Mouse (Mus musculus): ENCODE measurements around the gene Gm2696. TPM values are rescaled to one million over a fixed set of nuclear protein-coding genes. Genes with fewer than 3 reads are reported as not detected.

The Gm2696 gene
- polyA plus RNA-seq, 1 experiment from 2014 or later = not detected

DNA sequence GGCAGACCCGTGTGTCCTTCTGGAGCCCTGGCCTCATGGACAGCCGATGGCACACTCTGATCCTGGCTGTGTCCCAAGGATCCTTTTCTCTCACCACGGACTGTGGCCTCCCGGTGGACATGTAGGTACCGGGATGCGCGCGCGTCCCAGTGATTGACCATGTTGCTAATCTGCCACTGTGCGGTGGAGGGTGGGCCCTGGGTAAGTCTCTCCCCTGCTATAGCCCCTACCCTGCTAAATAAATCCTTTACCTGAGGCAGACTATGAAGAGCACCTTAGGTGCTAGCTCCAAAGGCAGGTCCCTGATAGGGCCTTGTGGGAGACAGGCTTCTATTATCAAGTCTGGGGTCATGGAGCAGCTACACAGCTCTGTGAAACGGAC, 50.3 kb downstream of the Gm2696 start:
- DNase-seq (ENCODE audit: low spot score) (peak; percentile 2), ATAC-seq (ENCODE audit: low FRiP score) (0 out of 2 replicates have a peak, but pooled peaks have one; percentile 40)
- H3K27ac ChIP-seq (ENCODE audit: low read depth, low read length) = no peak overlapping the region
- no peaks in the 10 kb centered on the region for H3K27me3 ChIP-seq (ENCODE audit: control insufficient read depth, insufficient read depth, low read length)
- H3K9ac ChIP-seq (ENCODE audit: low read depth, low read length) = no peak overlapping the region
- H3K36me3 ChIP-seq (ENCODE audit: control insufficient read depth, insufficient read depth, low read length) = no peaks in the 10 kb centered on the region
- H3K4me3 ChIP-seq (ENCODE audit: low read depth, low read length) = peak overlapping the region; percentile 19; the same call in 1 of the 2 replicates
- peak overlapping the region; percentile 6 for H3K4me2 ChIP-seq (replicated peaks; ENCODE audit: low read depth, low read length)
- no peaks in the 10 kb centered on the region for H3K4me1 ChIP-seq (replicated peaks; ENCODE audit: control insufficient read depth, insufficient read depth, low read length)
- no peaks in the 10 kb centered on the region for H3K9me3 ChIP-seq (ENCODE audit: control insufficient read depth, low read length)
- WGBS = 34% methylated on average over 11 of the region's 11 CpGs

DNA sequence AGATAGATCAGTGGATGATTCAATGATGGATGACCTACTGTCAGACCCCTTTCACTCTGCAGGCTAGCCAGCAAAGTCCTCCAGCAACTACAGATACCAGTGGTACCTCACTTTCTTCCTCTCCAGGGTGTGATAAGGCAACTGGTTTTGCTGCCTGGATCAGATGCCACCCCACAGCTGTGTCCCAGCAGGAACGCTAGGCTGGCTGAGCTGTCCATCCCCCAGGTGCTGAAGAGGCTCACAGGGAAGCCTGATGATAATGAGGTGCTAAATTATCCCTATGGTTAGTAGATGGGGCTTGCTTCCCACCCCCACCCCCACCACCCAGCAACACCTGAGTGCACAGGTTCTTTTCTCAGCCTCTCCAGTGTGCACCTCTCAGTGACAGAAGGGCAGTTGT, 53.1 kb downstream of the Gm2696 start:
- no peak for DNase-seq (ENCODE audit: low spot score)

GRCm38 (mm10) chr10:77869651-77870050, 55.2 kb downstream of the Gm2696 start:
- H3K9me3 ChIP-seq (ENCODE audit: control insufficient read depth, low read length) = no peaks in the 10 kb centered on the region
- H3K4me1 ChIP-seq (replicated peaks; ENCODE audit: control insufficient read depth, insufficient read depth, low read length) = no peaks in the 10 kb centered on the region
- DNase-seq (ENCODE audit: low spot score) (no peak), ATAC-seq (ENCODE audit: low FRiP score) (no peak)
- 94% methylated on average over 7 of the region's 7 CpGs for WGBS
- H3K4me2 ChIP-seq (replicated peaks; ENCODE audit: low read depth, low read length) = no peak overlapping the region
- no peak overlapping the region for H3K4me3 ChIP-seq (ENCODE audit: low read depth, low read length)
- H3K36me3 ChIP-seq (ENCODE audit: control insufficient read depth, insufficient read depth, low read length) = no peaks in the 10 kb centered on the region
- no peaks in the 10 kb centered on the region for H3K27me3 ChIP-seq (ENCODE audit: control insufficient read depth, insufficient read depth, low read length)
- no peak overlapping the region for H3K9ac ChIP-seq (ENCODE audit: low read depth, low read length)
- no peak overlapping the region for H3K27ac ChIP-seq (ENCODE audit: low read depth, low read length)

More for the DNA sequence above, 53.1 kb downstream of the Gm2696 start:
- no peaks in the 10 kb centered on the region for H3K27me3 ChIP-seq (ENCODE audit: control insufficient read depth, insufficient read depth, low read length)
- no peak overlapping the region for H3K4me3 ChIP-seq (ENCODE audit: low read depth, low read length)
- WGBS = 38% methylated on average over 1 of the region's 1 CpGs
- no peak overlapping the region for H3K9ac ChIP-seq (ENCODE audit: low read depth, low read length)
- no peak overlapping the region for H3K27ac ChIP-seq (ENCODE audit: low read depth, low read length)
- H3K4me2 ChIP-seq (replicated peaks; ENCODE audit: low read depth, low read length) = no peak overlapping the region
- H3K4me1 ChIP-seq (replicated peaks; ENCODE audit: control insufficient read depth, insufficient read depth, low read length) = no peaks in the 10 kb centered on the region
- H3K9me3 ChIP-seq (ENCODE audit: control insufficient read depth, low read length) = no peaks in the 10 kb centered on the region
- no peaks in the 10 kb centered on the region for H3K36me3 ChIP-seq (ENCODE audit: control insufficient read depth, insufficient read depth, low read length)
- no peak for ATAC-seq (ENCODE audit: low FRiP score)

GRCm38 (mm10) chr10:77878985-77879384, 64.5 kb downstream of the Gm2696 start:
- Histone ChIP-seq H3K27me3 (ENCODE audit: control insufficient read depth, insufficient read depth, low read length) (no peaks in the 10 kb centered on the region), H3K27ac (ENCODE audit: low read depth, low read length) (no peak overlapping the region), H3K4me1 (replicated peaks; ENCODE audit: control insufficient read depth, insufficient read depth, low read length) (no peaks in the 10 kb centered on the region), H3K9ac (ENCODE audit: low read depth, low read length) (no peak overlapping the region), H3K4me2 (replicated peaks; ENCODE audit: low read depth, low read length) (no peak overlapping the region), H3K4me3 (ENCODE audit: low read depth, low read length) (no peak overlapping the region), H3K9me3 (ENCODE audit: control insufficient read depth, low read length) (no peaks in the 10 kb centered on the region), H3K36me3 (ENCODE audit: control insufficient read depth, insufficient read depth, low read length) (no peaks in the 10 kb centered on the region)
- ATAC-seq (ENCODE audit: low FRiP score) = no peak
- 58% methylated on average over 6 of the region's 6 CpGs for WGBS
- DNase-seq (ENCODE audit: low spot score) = no peak

GRCm38 (mm10) chr10:77880305-77880704, 65.8 kb downstream of the Gm2696 start:
- 78% methylated on average over 3 of the region's 3 CpGs for WGBS
- no peak for DNase-seq (ENCODE audit: low spot score)
- no peaks in the 10 kb centered on the region for H3K27me3 ChIP-seq (ENCODE audit: control insufficient read depth, insufficient read depth, low read length)

GRCm38 (mm10) chr10:77882553-77882952, 68.1 kb downstream of the Gm2696 start:
- no peak for ATAC-seq (ENCODE audit: low FRiP score)
- no peaks in the 10 kb centered on the region for H3K4me1 ChIP-seq (replicated peaks; ENCODE audit: control insufficient read depth, insufficient read depth, low read length)
- no peak overlapping the region for H3K4me2 ChIP-seq (replicated peaks; ENCODE audit: low read depth, low read length)
- H3K27me3 ChIP-seq (ENCODE audit: control insufficient read depth, insufficient read depth, low read length) = no peaks in the 10 kb centered on the region
- no peak for DNase-seq (ENCODE audit: low spot score)
- no peak overlapping the region for H3K27ac ChIP-seq (ENCODE audit: low read depth, low read length)
- H3K36me3 ChIP-seq (ENCODE audit: control insufficient read depth, insufficient read depth, low read length) = no peaks in the 10 kb centered on the region
- no peak overlapping the region for H3K4me3 ChIP-seq (ENCODE audit: low read depth, low read length)
- 85% methylated on average over 5 of the region's 5 CpGs for WGBS
- H3K9ac ChIP-seq (ENCODE audit: low read depth, low read length) = no peak overlapping the region
- no peaks in the 10 kb centered on the region for H3K9me3 ChIP-seq (ENCODE audit: control insufficient read depth, low read length)

More at GRCm38 (mm10) chr10:77880305-77880704, 65.8 kb downstream of the Gm2696 start:
- no peak overlapping the region for H3K4me3 ChIP-seq (ENCODE audit: low read depth, low read length)
- no peaks in the 10 kb centered on the region for H3K9me3 ChIP-seq (ENCODE audit: control insufficient read depth, low read length)
- H3K27ac ChIP-seq (ENCODE audit: low read depth, low read length) = no peak overlapping the region
- H3K36me3 ChIP-seq (ENCODE audit: control insufficient read depth, insufficient read depth, low read length) = no peaks in the 10 kb centered on the region
- ATAC-seq (ENCODE audit: low FRiP score) = no peak
- no peak overlapping the region for H3K9ac ChIP-seq (ENCODE audit: low read depth, low read length)
- H3K4me1 ChIP-seq (replicated peaks; ENCODE audit: control insufficient read depth, insufficient read depth, low read length) = no peaks in the 10 kb centered on the region
- no peak overlapping the region for H3K4me2 ChIP-seq (replicated peaks; ENCODE audit: low read depth, low read length)

Other genes with a start within 250 kb of the Gm2696 start
- 73.1 and 79.3 TPM in 2 replicates for gene Pttg1ip, start 233.0 kb upstream of the Gm2696 start, polyA plus RNA-seq (2014; fragmentation: Nextera tagmentation; extraction: Ambion mirVana)
- gene Sumo3, start 208.6 kb upstream of the Gm2696 start, polyA plus RNA-seq (2014; fragmentation: Nextera tagmentation; extraction: Ambion mirVana) = 287 and 321 TPM in 2 replicates
- 2.2 TPM in 1 of 2 replicates, not detected in the other for gene Gm49325, start 208.5 kb upstream of the Gm2696 start, polyA plus RNA-seq (2014; fragmentation: Nextera tagmentation; extraction: Ambion mirVana)
- 40.5 and 50.0 TPM in 2 replicates for gene Ube2g2, start 192.4 kb upstream of the Gm2696 start, polyA plus RNA-seq (2014; fragmentation: Nextera tagmentation; extraction: Ambion mirVana)
- 0.56 and 0.64 TPM in 2 replicates for gene Tspear, start 128.1 kb upstream of the Gm2696 start, polyA plus RNA-seq (2014; fragmentation: Nextera tagmentation; extraction: Ambion mirVana)
- gene Gm19402, start 123.9 kb upstream of the Gm2696 start, polyA plus RNA-seq (2014; fragmentation: Nextera tagmentation; extraction: Ambion mirVana) = not detected in 2 replicates
- not detected in 2 replicates for gene Gm9508, start 117.4 kb upstream of the Gm2696 start, polyA plus RNA-seq (2014; fragmentation: Nextera tagmentation; extraction: Ambion mirVana)
- not detected in 2 replicates for gene Gm10272, start 108.1 kb upstream of the Gm2696 start, polyA plus RNA-seq (2014; fragmentation: Nextera tagmentation; extraction: Ambion mirVana)
- gene Gm10024, start 103.2 kb upstream of the Gm2696 start, polyA plus RNA-seq (2014; fragmentation: Nextera tagmentation; extraction: Ambion mirVana) = not detected in 2 replicates
- gene Gm10142, start 98.9 kb upstream of the Gm2696 start, polyA plus RNA-seq (2014; fragmentation: Nextera tagmentation; extraction: Ambion mirVana) = not detected in 2 replicates
- not detected in 2 replicates for gene Krtap12-1, start 94.1 kb upstream of the Gm2696 start, polyA plus RNA-seq (2014; fragmentation: Nextera tagmentation; extraction: Ambion mirVana)
- not detected in 2 replicates for gene Gm10100, start 88.2 kb upstream of the Gm2696 start, polyA plus RNA-seq (2014; fragmentation: Nextera tagmentation; extraction: Ambion mirVana)
- gene Gm18596, start 72.0 kb upstream of the Gm2696 start, polyA plus RNA-seq (2014; fragmentation: Nextera tagmentation; extraction: Ambion mirVana) = not detected in 2 replicates
- not detected in 2 replicates for gene Gm9736, start 63.3 kb upstream of the Gm2696 start, polyA plus RNA-seq (2014; fragmentation: Nextera tagmentation; extraction: Ambion mirVana)
- not detected in 2 replicates for gene Gm3233, start 55.0 kb upstream of the Gm2696 start, polyA plus RNA-seq (2014; fragmentation: Nextera tagmentation; extraction: Ambion mirVana)
- not detected in 2 replicates for gene Gm3238, start 43.4 kb upstream of the Gm2696 start, polyA plus RNA-seq (2014; fragmentation: Nextera tagmentation; extraction: Ambion mirVana)
- gene Gm7138, start 37.7 kb upstream of the Gm2696 start, polyA plus RNA-seq (2014; fragmentation: Nextera tagmentation; extraction: Ambion mirVana) = not detected in 2 replicates
- not detected in 2 replicates for gene Gm3250, start 32.1 kb upstream of the Gm2696 start, polyA plus RNA-seq (2014; fragmentation: Nextera tagmentation; extraction: Ambion mirVana)
- gene Gm7137, start 26.5 kb upstream of the Gm2696 start, polyA plus RNA-seq (2014; fragmentation: Nextera tagmentation; extraction: Ambion mirVana) = not detected in 2 replicates
- gene Gm9639, start 19.6 kb upstream of the Gm2696 start, polyA plus RNA-seq (2014; fragmentation: Nextera tagmentation; extraction: Ambion mirVana) = not detected in 2 replicates
- not detected in 2 replicates for gene Gm19668, start 15.5 kb upstream of the Gm2696 start, polyA plus RNA-seq (2014; fragmentation: Nextera tagmentation; extraction: Ambion mirVana)
- not detected in 2 replicates for gene Gm9507, start 2.8 kb upstream of the Gm2696 start, polyA plus RNA-seq (2014; fragmentation: Nextera tagmentation; extraction: Ambion mirVana)
- not detected in 2 replicates for gene Krtap10-4, start 12.4 kb downstream of the Gm2696 start, polyA plus RNA-seq (2014; fragmentation: Nextera tagmentation; extraction: Ambion mirVana)
- gene Krtap10-10, start 21.3 kb downstream of the Gm2696 start, polyA plus RNA-seq (2014; fragmentation: Nextera tagmentation; extraction: Ambion mirVana) = not detected in 2 replicates
- not detected in 2 replicates for gene Gm36176, start 32.1 kb downstream of the Gm2696 start, polyA plus RNA-seq (2014; fragmentation: Nextera tagmentation; extraction: Ambion mirVana)
- gene Gm10318, start 38.2 kb downstream of the Gm2696 start, polyA plus RNA-seq (2014; fragmentation: Nextera tagmentation; extraction: Ambion mirVana) = not detected in 2 replicates
- gene Gm3285, start 47.3 kb downstream of the Gm2696 start, polyA plus RNA-seq (2014; fragmentation: Nextera tagmentation; extraction: Ambion mirVana) = not detected in 2 replicates
- gene Lrrc3, start 87.9 kb downstream of the Gm2696 start, polyA plus RNA-seq (2014; fragmentation: Nextera tagmentation; extraction: Ambion mirVana) = 3.1 and 3.6 TPM in 2 replicates
- 0.56 and 1.4 TPM in 2 replicates for gene Trpm2, start 155.9 kb downstream of the Gm2696 start, polyA plus RNA-seq (2014; fragmentation: Nextera tagmentation; extraction: Ambion mirVana)
- gene 1810043G02Rik, start 163.8 kb downstream of the Gm2696 start, polyA plus RNA-seq (2014; fragmentation: Nextera tagmentation; extraction: Ambion mirVana) = 33.2 and 37.1 TPM in 2 replicates
- gene Pfkl, start 195.4 kb downstream of the Gm2696 start, polyA plus RNA-seq (2014; fragmentation: Nextera tagmentation; extraction: Ambion mirVana) = 85.5 and 114 TPM in 2 replicates
- gene Dnmt3l, start 227.3 kb downstream of the Gm2696 start, polyA plus RNA-seq (2014; fragmentation: Nextera tagmentation; extraction: Ambion mirVana) = not detected in 2 replicates
- 0.11 and 0.28 TPM in 2 replicates for gene Aire, start 228.9 kb downstream of the Gm2696 start, polyA plus RNA-seq (2014; fragmentation: Nextera tagmentation; extraction: Ambion mirVana)